Mouse (Mus musculus) T-helper 17 cell (primary cell): ENCODE results near the gene Tpr.

Experiments used
- in situ Hi-C, 2 experiments: fragments of 300-600 bp; cut with MboI, MseI; formaldehyde crosslinking; loops; 1 replicate in 1 of 2; 2 replicates in 1 of 2; pipeline ENCODE4 v1.15.1; 2025; ENCODE audit warnings: high pct_unique_total_duplicates in 2 of 2

Tpr gene

DNA sequence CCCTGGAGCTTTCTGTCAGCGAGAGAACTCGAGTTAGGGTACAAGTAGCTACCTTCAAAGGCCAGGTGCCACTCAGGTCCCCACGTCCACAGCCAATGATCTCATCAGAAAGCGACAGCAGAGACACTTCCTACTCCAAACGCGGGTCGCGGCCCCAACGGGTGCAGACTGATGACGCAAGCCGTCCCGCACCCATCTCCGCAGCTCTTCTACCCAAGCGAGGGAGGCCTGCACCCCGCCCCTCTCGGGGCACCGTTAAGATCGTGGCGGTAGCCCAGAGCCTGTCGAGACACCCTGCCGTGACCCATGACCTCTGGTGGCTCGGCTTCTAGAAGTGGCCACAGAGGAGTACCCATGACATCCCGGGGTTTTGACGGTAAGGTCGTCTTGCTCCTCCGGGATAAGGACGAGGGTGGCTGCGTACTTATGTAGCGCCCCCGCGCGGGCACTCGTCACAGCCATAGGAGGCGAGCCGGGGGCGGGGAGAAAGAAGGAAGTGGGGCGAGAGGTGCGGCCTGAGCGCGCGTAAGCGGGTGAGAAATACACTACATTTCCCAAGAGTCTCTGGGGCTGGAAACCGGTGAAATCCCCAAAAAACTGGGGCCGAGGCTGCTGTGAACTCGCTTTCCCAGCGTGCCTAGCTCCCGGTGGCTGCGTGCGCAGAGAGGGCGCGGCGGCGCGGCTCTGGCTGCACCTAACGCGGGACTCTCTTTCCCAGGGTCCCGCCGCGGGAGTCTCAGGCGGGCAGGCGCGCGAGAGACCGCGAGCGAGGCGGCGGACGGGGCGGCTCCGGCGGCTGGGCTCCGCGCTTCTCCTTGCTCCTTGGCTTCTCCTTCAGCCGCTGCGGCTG is at the start of gene Tpr, which contains the start of gene Odr4:
TSS of gene Tpr (plus strand) at position 201 of the 850 bp plus-strand sequence.
TSS of gene Odr4 (minus strand) at position 443 of the 850 bp plus-strand sequence.
- in situ Hi-C loops = no loop called here

DNA sequence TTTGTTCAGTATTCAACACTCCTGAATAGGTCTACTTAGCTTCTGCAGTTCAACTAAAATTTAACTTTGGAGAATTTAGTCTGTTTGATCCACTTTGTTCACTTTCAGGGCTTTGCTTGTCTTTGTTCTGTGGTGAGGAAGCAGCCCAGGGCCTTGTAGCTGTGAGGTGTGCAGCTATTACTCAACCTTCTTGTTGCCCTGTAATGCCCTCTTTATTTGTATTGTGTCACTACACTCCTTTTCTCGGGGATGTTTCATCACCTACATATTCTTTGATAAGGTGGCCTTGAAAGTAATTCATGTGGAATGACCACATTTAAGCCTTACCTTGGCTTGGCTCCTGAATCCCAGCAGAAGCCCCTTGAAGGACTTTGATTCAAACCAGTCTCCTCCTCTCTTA is 31.8 kb upstream of the Tpr start:
- in situ Hi-C loops = loop anchor here in 1 of 2 experiments (25.0 kb wide), 1 partner anchor 401 kb away; no protein-coding TSS in a partner anchor

DNA sequence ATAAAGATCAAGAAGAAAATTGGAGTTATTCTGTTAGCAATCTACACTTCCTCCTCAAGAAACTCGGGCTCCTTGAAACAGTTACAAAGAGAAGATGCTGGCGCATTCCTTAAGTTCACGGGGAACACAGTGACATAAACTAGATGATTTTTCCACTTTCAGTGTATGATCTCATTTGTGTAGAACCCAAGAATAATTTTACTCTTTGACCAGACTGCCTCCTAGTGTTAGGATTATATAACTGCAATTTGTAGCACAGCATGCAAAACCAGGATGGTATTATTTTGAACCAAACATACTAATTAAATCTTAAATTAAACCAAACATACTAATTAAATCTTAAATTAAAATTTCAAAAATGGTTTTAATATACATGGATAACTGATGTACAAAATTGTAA is 19.7 kb upstream of the Tpr start:
- in situ Hi-C loops = loop anchor here in 1 of 2 experiments (25.0 kb wide), 1 partner anchor 389 kb away; no protein-coding TSS in a partner anchor

DNA sequence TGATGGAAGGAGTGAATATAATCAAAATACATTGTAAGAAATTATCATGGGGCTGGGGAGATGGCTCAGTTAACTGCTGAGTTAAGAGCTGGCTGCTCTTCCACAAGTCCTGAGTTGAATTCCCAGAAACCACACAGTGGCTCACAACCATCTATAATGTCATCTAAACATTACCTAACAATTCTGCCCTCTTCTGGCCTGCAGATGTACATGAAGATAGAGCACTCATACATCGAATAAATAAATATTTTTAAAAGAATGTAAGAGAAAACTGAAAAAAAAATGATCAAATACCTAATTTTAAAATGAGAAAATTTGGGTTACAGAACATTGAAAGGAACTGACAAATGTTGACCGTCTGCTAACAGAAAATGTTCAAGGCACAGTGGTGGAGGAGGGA is 18.4 kb upstream of the Tpr start:
- in situ Hi-C loops = loop anchor here in 1 of 2 experiments (25.0 kb wide), 1 partner anchor 388 kb away; no protein-coding TSS in a partner anchor

DNA sequence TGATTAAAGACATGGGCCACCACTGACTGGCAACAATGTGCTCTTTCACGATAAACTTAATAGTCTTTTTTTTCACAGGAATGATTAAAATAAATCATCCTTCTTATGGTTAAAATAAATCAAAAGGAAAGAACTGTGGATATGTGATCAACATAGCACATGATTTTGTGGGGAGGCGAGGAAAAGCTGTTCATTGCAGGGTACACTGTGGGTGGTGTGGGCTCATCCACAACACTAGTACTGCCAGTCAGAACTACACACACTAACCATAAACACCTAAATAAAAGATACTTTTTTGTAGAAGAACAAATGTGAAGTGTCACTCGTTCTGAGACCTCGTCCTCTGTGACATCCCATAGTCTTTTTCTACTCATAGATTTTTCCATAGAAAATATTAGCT is 8.5 kb upstream of the Tpr start:
- in situ Hi-C loops = loop anchor here in 1 of 2 experiments (10.0 kb wide), 1 partner anchor 539 kb away; no protein-coding TSS in a partner anchor

DNA sequence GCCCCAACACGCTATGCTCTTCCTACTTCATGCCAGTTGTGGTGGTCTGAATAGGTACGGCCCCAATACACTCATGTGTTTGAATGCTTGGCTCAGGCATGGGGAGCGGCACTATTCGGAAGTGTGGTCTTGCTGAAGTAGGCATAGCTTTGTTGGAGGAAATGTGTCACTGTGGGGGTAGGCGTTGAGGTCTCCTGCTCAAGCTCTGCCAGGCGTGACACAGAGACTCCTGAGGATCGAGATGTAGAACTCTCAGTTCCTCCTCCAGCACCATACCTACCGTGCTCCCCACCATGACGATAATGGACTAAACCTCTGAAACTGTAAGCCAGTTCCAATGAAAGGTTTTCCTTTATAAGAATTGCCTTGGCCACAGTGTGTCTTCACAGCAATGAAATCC is 5.1 kb upstream of the Tpr start:
- in situ Hi-C loops = loop anchor here in 1 of 2 experiments (10.0 kb wide), 1 partner anchor 543 kb away; no protein-coding TSS in a partner anchor

DNA sequence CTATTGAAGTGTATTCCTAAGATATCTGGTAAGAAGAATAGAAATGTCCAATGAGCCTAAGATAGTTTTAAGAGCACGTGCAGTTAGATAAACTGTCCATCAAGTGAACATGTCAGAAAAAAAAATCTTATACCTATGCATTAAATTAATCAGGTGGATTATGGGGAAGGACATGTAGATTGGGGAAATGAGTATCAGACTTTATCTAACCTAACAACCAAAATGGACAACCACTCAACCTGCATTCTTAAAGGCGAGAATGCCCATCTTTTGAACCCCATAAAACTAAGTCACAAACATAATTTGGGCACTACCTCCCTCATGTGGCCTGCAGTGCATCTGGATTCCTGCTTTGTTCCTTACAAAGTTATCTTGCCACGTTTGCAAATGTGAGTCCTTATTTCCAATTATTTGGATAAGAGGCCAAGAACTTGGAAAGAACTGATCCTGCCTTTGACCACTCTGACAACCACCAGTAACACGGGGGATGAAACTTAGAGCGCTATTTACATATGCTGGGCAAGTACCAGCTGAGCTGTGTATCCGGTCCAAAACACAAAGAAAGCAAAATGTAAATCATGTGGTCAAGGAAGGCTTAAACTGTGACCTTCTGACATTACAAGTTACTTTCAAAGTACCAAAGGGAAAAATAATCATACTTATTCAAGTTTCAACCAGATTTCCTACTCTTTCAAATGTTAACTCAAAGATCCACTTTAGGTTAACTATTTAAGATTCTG is 3.1 kb upstream of the Tpr start:
- in situ Hi-C loops = loop anchor here in 1 of 2 experiments (10.0 kb wide), 1 partner anchor 545 kb away; no protein-coding TSS in a partner anchor

DNA sequence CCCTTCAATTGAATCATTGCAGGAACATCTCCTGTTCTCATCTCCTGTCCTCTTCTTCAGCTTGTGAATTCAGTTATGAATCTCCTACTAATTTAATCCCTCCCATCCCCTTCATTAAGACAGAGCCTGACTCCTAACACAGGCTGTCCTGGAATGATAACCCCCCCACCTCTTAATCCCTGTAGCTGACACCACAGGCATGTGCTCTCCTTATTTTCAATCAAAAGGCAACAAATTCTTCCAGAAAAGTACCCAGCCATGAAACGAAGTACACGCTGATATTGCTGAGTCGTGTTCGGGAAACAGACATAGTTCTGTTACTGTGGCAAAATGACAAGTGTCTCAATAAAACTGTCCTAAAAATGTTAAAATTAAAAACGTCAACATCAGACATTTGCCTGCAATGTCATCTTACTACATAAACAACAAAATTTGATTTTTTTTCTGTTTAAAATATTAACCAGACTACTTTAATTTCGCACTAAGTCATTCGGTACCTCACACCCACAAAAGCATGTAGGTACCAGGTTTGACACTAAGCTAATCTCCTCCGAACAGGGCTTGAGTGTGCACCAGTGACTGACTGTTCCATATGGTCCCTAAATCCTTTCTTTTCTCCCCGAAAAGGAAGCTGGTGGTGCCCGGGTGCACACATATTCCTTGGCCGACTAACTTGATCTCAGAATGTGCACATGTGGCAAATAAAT is 554 bp upstream of the Tpr start:
- in situ Hi-C loops = no loop called here

DNA sequence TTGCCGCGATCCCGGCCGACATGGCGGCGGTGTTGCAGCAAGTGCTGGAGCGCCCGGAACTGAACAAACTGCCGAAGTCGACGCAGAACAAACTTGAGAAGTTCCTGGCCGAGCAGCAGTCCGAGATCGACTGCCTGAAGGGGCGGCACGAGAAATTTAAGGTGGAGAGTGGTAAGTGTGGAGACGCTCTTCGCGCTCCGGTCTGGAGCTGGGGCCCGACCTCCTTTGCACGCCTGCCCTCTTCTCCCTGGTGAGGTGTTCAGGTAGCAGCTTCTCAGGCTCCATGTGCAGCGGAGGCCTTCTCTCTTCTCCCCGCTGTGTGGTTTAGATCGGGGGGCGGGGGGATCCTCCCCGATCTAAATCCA is 832 bp downstream of the Tpr start:
- in situ Hi-C loops = no loop called here

DNA sequence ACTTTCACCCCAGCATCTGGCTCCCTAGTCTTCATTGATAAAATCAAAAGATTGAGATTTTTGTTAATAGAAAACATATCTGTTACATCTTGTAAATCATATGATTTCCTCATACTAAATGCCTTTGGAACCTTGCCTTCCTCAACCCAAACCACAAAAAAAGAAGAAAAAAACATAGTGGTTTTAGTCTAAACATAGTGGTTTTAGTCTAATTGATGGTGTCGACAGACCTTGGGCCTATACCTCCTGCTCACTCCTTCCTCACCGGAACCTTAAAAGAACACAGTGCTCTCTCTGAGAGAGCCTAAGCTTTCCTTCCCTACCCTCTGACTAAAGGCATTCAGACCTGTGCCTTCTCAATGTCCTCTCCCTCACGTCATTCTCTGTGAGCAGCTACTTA is 3.4 kb downstream of the Tpr start:
- in situ Hi-C loops = no loop called here

DNA sequence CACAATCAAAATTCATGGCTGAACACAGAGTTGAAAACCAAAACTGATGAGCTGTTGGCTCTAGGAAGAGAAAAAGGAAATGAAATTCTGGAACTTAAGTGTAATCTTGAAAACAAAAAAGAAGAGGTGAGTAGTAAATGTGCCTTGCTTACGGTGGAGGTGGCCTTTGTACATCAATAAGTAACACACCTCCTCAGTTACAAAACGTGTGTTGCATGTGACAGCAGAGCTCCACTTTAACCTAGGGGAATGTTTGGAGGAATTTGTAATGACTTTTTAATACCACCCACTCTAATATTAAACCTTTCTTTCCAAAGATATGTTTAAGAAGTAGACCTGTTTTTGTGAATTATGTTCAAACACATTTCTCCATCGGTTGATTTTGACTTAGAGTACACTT is 11.3 kb downstream of the Tpr start:
- in situ Hi-C loops = no loop called here

DNA sequence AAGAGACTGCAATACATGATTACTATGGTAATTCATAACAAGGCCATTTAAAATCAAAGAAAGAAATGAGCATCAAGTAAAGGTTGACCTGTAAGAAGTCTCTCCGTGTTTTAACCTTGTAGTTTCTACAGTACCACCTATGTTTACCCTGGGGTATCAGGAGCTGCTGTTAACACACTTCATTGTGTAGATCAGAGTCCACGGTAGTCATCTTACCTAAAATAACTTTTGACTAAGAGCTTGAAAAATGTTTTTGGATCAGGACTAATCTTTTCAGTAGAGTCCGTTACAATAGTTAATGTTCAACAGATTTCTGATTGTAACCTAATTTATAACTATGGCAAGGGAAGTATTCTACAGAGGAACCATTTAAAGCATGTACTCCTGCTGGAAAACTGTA is 11.9 kb downstream of the Tpr start:
- in situ Hi-C loops = no loop called here

DNA sequence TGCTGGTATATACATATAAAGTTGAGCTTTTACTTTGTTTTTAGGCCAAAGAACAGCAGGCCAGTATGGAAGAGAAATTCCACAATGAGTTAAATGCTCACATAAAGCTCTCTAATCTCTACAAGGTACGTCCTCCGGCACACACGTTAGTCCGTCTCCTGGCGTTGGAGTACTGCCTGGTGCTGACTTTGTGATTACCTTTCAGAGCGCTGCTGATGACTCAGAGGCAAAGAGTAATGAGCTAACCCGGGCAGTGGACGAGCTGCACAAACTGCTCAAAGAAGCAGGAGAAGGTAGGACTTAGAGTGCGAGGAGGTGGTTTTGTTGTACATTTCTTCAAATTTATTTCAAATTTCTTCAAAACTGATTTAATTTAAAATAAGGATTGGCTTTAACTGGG is 14.6 kb downstream of the Tpr start:
- in situ Hi-C loops = loop anchor here (5.0 kb wide), 2 partner anchors 35 to 40 kb away; no protein-coding TSS in a partner anchor

DNA sequence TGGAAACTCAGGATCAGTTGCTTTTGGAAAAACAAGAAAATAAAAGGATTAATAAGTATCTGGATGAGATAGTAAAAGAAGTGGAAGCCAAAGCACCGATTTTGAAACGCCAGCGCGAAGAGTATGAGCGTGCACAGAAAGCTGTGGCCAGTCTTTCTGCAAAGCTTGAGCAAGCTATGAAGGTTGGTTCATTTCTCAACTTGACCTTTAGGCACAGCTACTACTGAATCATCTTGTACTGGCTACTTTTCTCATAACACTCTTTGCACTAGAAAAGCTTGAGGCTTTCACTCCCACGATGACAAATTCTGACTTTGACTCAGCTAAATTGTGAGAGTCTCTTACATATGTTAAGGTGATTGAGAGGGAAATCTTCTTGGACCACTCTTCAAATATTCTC is 17.4 kb downstream of the Tpr start:
- in situ Hi-C loops = loop anchor here (5.0 kb wide), 2 partner anchors 32 to 37 kb away; no protein-coding TSS in a partner anchor

DNA sequence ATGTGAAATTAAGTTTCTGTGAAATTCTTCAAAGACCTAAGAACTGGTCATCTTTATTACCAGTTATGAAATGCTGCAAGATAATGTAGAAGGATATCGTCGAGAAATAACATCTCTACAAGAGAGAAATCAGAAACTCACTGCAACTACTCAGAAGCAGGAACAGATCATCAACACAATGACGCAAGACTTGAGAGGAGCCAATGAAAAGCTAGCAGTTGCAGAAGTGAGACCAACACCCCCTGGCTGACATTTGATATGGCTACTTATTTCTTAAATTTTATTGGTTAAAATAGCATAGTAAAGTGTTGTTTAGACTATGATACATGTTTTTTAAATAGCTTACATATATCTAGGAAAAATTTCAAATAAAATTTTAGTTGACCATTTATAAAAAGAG is 23.4 kb downstream of the Tpr start:
- in situ Hi-C loops = no loop called here

DNA sequence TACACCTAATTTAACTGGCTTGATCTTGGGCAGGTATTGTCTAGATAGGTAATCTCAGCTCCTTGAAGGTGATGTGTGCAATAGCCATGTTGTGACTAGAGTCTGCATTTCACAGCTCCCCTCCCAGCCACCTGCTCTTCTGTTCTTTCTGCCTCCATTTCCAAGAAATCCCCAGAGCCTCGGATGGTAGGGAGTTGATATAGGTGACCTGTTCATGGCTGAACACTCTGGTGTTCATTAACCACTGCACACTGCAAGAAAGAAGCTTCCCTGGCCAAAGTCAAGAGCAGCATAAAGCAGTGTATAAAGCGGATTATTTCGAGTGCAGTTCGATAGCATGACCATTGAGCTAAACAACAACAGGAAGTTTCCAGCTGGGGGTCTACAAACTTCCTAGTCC is 25.8 kb downstream of the Tpr start:
- in situ Hi-C loops = no loop called here

DNA sequence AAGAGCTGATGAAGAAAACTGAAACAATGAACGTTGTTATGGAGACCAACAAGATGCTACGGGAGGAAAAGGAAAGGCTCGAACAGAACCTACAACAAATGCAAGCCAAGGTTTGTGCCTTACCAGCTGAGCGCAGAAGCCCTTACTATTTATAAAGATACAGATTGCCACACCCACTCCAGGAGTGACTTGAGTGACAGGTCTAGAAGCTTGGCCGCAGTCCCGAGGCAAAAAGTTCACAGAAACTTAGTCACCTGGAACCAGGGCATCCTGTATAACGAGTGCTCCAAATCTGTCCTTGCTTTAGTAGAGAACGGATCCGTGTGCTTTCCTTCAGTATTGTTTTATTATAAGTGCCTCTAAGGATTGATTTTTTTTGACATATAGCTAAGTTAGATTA is 33.0 kb downstream of the Tpr start:
- in situ Hi-C loops = loop anchor here in 1 of 2 experiments (25.0 kb wide), 2 partner anchors 937 to 1362 kb away; no protein-coding TSS in a partner anchor

DNA sequence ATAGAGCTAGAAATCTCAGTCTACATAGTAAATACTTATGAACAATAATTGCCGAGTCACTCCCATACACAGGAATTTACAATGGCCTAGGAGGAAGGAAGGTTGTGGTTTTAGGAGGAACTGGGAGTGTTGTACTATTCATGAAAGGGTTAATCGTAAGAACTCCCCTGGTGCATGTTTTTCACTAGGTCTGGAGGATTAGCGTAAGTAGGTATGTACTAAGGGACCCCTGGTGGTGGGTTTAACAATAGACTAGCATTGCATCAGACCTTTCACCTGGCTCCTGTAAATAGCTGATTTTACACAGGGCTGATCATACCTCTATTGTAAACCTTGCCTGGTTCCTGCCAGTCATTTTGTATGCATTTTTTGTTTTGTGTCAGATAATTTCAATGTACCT is 33.6 kb downstream of the Tpr start:
- in situ Hi-C loops = loop anchor here in 1 of 2 experiments (25.0 kb wide), 2 partner anchors 936 to 1361 kb away; no protein-coding TSS in a partner anchor

DNA sequence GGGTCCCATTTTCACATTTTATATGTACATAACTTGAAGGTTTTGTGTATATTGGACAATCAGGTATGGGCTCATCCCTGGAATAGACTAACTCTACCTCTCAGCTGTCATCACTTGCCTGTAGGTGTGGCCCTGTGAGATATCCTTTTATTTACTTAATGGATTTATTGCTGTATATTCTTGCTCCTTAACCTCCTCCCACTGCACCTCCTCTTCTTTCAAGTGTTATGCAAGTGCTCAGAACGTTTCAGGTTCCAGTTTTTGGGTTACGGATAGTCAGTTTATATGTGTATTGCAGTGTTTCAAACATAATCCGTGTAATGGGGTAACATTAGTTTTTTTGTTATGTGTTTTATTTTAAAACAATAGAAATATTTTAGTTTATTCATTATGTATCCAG is 46.0 kb downstream of the Tpr start:
- in situ Hi-C loops = loop anchor here (5.0 to 25.0 kb wide), 3 partner anchors 924 to 1349 kb away; no protein-coding TSS in a partner anchor

DNA sequence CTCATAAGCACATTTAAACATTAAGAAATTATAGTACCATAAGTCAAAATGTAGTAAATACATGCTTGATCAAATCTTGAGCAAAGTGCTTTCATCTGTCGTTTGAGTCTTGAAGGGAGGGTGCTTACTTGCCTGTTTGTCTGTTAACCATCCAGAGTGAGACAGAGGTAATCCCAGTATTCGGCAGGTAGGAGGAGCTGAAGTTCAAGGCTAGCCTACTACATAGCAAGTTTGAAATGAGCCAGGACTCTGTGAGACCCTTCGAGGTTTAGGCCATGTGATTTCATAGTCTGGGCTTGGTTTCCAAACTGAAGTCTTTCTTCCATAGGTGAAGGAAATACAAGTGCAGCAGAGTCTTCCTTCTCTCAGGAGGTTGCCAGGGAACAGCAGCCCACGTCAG is 49.1 kb downstream of the Tpr start:
- in situ Hi-C loops = loop anchor here in 1 of 2 experiments (5.0 to 25.0 kb wide), 3 partner anchors 34 to 1346 kb away; no protein-coding TSS in a partner anchor

DNA sequence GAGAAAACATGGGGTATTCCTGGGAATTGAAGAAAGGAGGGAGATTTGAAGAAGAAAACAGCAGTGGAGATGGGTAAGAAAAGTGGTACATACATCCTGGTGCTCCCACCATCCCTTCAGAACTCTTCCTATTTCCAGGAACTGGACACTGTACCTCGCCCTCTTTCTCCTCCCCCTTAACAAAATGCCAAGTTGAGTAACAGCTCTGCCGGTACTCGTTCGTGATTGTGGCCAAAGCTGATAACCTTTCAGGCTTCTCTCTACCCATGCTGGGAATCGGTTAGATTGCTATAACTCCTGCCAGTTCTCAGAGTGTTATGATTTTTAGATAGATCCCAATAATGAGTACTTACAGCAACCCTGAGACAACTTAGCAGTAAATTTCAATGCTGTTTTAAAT is 66.3 kb downstream of the Tpr start:
- in situ Hi-C loops = no loop called here
